Mouse (Mus musculus): ENCODE results near the gene Stx12. TPM values are rescaled to one million over a fixed set of nuclear protein-coding genes. Genes with fewer than 3 reads are reported as not detected.
"Not testable (repeated sequence)": the region's sequence is repeated elsewhere in the genome, so short reads cannot be mapped to it uniquely, and the experiment has no call there.

Gene Stx12
- total and polyA plus RNA-seq, 2 experiments from 2014 or later = 170 to 180 TPM

DNA sequence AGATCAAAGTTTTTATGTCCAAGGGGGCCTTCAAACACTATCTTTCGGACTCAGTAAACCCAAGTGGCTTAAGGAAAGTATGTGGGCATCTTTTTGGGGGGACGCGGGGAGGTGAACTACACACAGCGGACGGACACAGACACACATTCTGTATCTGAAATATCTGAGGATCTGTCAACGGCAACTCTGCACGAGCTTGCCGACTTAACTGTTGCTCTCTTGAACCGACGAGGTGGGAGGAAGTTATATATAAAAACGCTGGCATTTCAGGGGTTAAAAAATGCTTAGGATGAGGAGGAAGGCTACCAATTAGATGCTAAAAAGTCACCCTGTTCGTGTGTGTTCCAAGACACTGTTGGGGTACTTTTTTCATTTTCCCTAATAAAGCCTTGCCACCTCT lies 37.2 kb upstream of the Stx12 start:
- TF ChIP-seq CTCF (IDR thresholded peaks at IDR 0.05; ENCODE audit: low read depth) = no peak
- H3K36me3 ChIP-seq (ENCODE audit: insufficient read depth) = peaks cover 5% of the 10 kb centered on the region; the same call in 1 of the 2 replicates
- H3K27ac ChIP-seq (ENCODE audit: low read depth, low read length) = no peak overlapping the region
- H3K9me3 ChIP-seq (ENCODE audit: low read length) = no peaks in the 10 kb centered on the region
- peak overlapping the region; percentile 92 for H3K4me3 ChIP-seq (ENCODE audit: low read depth, low read length)
- DNase-seq (no peak), ATAC-seq (no peak)
- H3K9ac ChIP-seq = peak overlapping the region; percentile 84
- H3K4me1 ChIP-seq (ENCODE audit: insufficient read depth) = peaks cover 4% of the 10 kb centered on the region; the same call in 1 of the 2 replicates
- H3K27me3 ChIP-seq (ENCODE audit: insufficient read depth, low read length) = no peaks in the 10 kb centered on the region
- 38% methylated on average over 12 of the region's 12 CpGs for WGBS
- H3K4me2 ChIP-seq (ENCODE audit: low read depth) = peak overlapping the region; percentile 61

DNA sequence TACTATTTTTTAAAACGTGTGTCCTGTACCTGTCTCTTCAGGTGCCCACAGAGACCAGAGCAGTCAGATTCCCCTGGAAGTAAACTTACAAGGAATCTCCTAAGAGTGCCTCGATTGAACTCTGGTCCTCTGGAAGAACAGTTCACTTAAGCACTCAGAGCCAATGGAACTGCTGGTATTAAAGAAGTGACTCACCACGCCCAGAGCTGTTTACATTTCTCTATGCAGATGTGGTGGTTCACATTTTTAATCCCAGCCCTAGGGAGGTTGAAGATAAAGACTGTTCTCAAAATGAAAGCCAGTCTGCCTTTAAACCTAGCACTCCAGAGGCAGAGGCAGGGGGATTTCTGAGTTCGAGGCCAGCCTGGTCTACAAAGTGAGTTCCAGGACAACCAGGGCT lies 35.9 kb upstream of the Stx12 start:
- Histone ChIP-seq H3K27ac (ENCODE audit: low read depth, low read length) (no peak overlapping the region), H3K9me3 (ENCODE audit: low read length) (no peaks in the 10 kb centered on the region), H3K36me3 (ENCODE audit: insufficient read depth) (peaks cover 16% of the 10 kb centered on the region), H3K4me3 (ENCODE audit: low read depth, low read length) (no peak overlapping the region), H3K4me2 (ENCODE audit: low read depth) (no peak overlapping the region), H3K27me3 (ENCODE audit: insufficient read depth, low read length) (no peaks in the 10 kb centered on the region), H3K4me1 (ENCODE audit: insufficient read depth) (peaks cover 4% of the 10 kb centered on the region; the same call in 1 of the 2 replicates), H3K9ac (no peak overlapping the region)
- no peak for DNase-seq
- 91% methylated on average over 4 of the region's 4 CpGs for WGBS
- ATAC-seq = no peak
- TF ChIP-seq CTCF (IDR thresholded peaks at IDR 0.05; ENCODE audit: low read depth) = no peak

DNA sequence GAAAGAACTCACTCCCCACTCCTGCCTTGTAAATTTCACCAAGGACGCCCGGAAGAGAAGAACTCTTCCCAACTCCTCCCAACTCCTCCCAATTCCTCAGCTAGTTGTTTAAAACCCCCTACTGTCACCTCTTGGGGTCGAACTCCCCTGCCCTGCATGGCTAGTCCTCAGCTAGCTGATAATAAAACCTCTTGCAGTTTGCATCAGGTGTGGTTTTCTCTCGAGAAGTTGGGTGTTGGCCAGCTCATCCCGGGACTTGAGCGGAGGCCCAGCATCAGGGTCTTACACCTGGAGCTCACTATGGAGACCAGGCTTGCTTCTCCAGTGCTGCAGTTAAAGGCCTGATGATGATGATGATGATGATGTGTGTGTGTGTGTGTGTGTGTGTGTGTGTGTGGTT lies 34.2 kb upstream of the Stx12 start:
- not testable (repeated sequence) for DNase-seq; H3K9ac ChIP-seq; H3K27me3 ChIP-seq (ENCODE audit: insufficient read depth, low read length); H3K4me2 ChIP-seq (ENCODE audit: low read depth); ATAC-seq; H3K4me1 ChIP-seq (ENCODE audit: insufficient read depth); H3K27ac ChIP-seq (ENCODE audit: low read depth, low read length); H3K9me3 ChIP-seq (ENCODE audit: low read length); H3K4me3 ChIP-seq (ENCODE audit: low read depth, low read length)
- WGBS = 79% methylated on average over 6 of the region's 6 CpGs
- peaks cover 31% of the 10 kb centered on the region for H3K36me3 ChIP-seq (ENCODE audit: insufficient read depth)

DNA sequence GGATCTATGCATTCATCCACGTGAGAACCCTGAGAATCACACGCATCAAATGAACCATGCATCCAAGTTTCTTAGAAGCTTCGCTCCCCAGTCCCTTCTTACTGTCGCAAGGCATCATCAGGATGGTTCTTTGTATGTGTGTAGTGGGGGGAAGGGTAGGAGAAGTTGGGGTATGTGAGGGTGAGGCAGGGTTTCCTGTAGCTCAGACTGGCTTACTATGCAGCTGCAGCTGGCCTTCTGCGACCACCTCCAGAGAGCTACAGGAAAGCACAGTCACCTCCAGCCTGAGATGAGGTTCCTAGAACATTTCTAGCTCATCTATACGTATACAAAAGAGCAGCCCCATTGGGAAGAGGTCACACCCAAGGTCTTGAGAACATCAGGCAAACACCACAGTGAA lies 27.8 kb upstream of the Stx12 start:
- Histone ChIP-seq H3K9ac (no peak overlapping the region), H3K4me3 (ENCODE audit: low read depth, low read length) (no peak overlapping the region), H3K4me1 (ENCODE audit: insufficient read depth) (no peaks in the 10 kb centered on the region), H3K9me3 (ENCODE audit: low read length) (no peaks in the 10 kb centered on the region), H3K4me2 (ENCODE audit: low read depth) (no peak overlapping the region), H3K36me3 (ENCODE audit: insufficient read depth) (peaks cover 82% of the 10 kb centered on the region), H3K27me3 (ENCODE audit: insufficient read depth, low read length) (no peaks in the 10 kb centered on the region), H3K27ac (ENCODE audit: low read depth, low read length) (no peak overlapping the region)
- WGBS = 89% methylated on average over 6 of the region's 6 CpGs
- ATAC-seq = no peak
- DNase-seq = no peak
- TF ChIP-seq CTCF (IDR thresholded peaks at IDR 0.05; ENCODE audit: low read depth) = no peak

DNA sequence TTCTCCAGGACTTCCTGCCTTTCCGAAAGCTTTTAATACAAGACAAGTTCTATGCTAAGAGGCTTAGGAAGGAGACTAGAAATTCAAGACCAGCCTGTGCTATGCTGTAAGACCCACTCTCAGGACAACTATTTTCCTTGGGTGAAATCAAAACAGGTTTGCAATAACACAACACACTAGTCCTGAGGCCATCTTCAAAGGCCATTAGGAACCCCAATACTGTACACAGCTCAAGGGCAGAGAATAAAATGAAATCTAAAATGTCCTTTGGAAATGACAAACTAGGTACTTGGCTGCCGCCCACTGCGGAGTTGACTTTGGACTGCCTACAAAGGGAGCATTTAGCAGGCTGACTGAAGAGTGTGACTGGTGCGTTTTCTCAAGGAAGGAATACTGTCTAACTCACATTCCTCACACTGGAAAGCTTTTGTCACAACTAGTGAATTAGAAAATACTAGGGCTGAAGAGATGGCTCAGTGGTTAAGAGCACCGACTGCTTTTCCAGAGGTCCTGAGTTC lies 21.6 kb upstream of the Stx12 start:
- Histone ChIP-seq H3K9ac (no peak overlapping the region), H3K4me2 (ENCODE audit: low read depth) (no peak overlapping the region), H3K4me1 (ENCODE audit: insufficient read depth) (no peaks in the 10 kb centered on the region), H3K27ac (ENCODE audit: low read depth, low read length) (no peak overlapping the region), H3K36me3 (ENCODE audit: insufficient read depth) (peaks cover 80% of the 10 kb centered on the region), H3K4me3 (ENCODE audit: low read depth, low read length) (no peak overlapping the region), H3K9me3 (ENCODE audit: low read length) (no peaks in the 10 kb centered on the region), H3K27me3 (ENCODE audit: insufficient read depth, low read length) (no peaks in the 10 kb centered on the region)
- DNase-seq (no peak), ATAC-seq (no peak)
- TF ChIP-seq CTCF (IDR thresholded peaks at IDR 0.05; ENCODE audit: low read depth) = no peak
- 86% methylated on average over 5 of the region's 5 CpGs for WGBS

DNA sequence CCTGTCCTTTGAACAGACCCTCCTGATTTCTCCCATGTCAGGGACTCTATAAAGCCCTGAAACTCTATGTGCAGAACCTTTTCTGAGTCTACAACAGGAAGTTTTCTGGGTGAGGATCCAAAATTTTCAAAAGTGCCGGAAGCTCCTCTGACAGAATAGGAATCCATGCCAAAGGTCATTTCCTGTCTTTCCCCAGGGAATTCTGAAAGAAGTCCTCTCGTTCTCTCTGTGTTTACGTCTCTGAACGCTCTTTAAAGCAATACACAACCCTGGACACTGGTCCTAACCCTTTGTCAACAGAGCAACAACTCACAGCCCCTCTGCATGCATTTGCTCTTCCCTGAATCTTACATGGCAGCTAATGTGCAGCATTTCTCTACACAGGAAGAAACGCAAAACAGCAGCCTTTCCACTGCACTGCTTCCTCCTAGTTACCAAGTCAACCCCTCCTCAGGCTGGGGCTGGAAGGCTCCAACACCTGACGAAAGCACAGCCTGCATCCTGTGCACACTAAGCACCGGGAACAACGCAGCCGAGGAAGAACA lies 20.5 kb upstream of the Stx12 start:
- no peaks in the 10 kb centered on the region for H3K9me3 ChIP-seq (ENCODE audit: low read length)
- no peak for ATAC-seq
- H3K36me3 ChIP-seq (ENCODE audit: insufficient read depth) = peaks cover 80% of the 10 kb centered on the region
- H3K27me3 ChIP-seq (ENCODE audit: insufficient read depth, low read length) = no peaks in the 10 kb centered on the region
- no peak overlapping the region for H3K27ac ChIP-seq (ENCODE audit: low read depth, low read length)
- no peak overlapping the region for H3K4me3 ChIP-seq (ENCODE audit: low read depth, low read length)
- no peak for TF ChIP-seq CTCF (IDR thresholded peaks at IDR 0.05; ENCODE audit: low read depth)
- H3K4me2 ChIP-seq (ENCODE audit: low read depth) = no peak overlapping the region
- no peak overlapping the region for H3K9ac ChIP-seq
- WGBS = 88% methylated on average over 9 of the region's 9 CpGs
- no peak for DNase-seq
- H3K4me1 ChIP-seq (ENCODE audit: insufficient read depth) = no peaks in the 10 kb centered on the region

DNA sequence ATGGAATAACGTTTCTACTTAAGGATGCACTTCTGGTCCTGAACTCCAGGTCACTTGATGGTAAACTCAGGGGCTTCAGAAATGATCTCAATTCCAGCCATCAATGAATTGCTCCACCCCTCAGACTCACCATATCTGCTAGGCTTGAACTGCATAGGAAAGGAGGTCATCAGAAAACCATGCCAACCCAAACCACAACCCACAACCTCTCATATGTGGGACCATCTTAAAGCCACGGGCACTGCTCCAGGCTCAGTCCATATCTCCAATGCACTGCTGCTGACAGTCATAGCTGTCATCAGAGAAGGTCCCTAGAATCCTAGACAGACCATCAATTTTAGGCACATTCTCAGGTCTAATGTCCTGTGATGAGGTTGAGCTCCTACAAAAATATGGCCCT lies 19.8 kb upstream of the Stx12 start:
- no peak overlapping the region for H3K27ac ChIP-seq (ENCODE audit: low read depth, low read length)
- WGBS = 89% methylated on average over 2 of the region's 2 CpGs
- DNase-seq (no peak), ATAC-seq (no peak)
- no peaks in the 10 kb centered on the region for H3K9me3 ChIP-seq (ENCODE audit: low read length)
- no peak for TF ChIP-seq CTCF (IDR thresholded peaks at IDR 0.05; ENCODE audit: low read depth)
- peaks cover 75% of the 10 kb centered on the region for H3K36me3 ChIP-seq (ENCODE audit: insufficient read depth)
- no peaks in the 10 kb centered on the region for H3K27me3 ChIP-seq (ENCODE audit: insufficient read depth, low read length)
- no peak overlapping the region for H3K4me2 ChIP-seq (ENCODE audit: low read depth)
- no peaks in the 10 kb centered on the region for H3K4me1 ChIP-seq (ENCODE audit: insufficient read depth)
- no peak overlapping the region for H3K9ac ChIP-seq
- H3K4me3 ChIP-seq (ENCODE audit: low read depth, low read length) = no peak overlapping the region

All from forebrain, postnatal 0 days (tissue).